Mouse (Mus musculus): ENCODE results near the gene Hs3st5. TPM values are rescaled to one million over a fixed set of nuclear protein-coding genes. Genes with fewer than 3 reads are reported as not detected.

Hs3st5 gene
- not detected for total RNA-seq (2023)

DNA sequence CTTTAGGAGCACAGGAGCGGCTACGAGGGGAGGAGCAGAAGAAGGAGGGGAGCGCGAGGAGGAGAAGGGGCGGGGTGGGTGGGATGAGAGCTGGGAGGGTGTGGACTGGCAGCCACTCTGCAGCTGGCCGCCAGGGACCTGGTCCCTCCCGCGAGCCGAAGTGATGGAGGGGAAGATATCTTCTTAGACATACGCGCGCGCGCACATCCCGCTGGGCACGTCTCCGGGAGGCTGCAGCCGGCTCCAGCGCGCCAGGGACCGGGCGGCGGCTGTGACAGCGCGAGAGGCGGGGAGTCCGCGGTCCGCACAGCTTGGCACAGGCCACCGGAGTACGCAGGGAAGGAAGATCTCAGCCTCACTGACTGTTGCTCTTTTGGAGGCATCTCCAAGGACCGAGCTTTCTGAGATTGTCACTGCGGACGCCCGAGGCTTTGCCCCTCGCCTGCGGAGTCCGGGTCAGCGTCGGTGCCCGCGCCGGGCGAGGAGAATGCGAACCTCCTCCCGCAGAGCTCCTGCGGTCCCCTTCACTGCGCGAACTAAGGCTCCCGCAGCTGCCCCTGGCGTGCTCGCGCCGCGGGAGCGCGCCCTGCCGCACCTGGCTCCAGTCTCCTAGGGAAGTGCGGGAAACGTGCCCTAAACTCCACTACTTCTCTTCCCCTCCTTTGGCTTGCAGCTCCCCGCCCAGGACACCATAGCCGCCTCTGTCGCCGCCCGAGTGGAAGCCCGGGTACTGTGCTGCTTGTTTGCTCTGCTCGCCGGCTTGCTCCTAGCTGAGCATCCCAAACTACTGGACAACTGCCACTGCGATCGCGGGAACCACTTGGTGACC, at the start of gene Hs3st5:
Hs3st5 (plus strand) TSS at position 88 of the 829 bp plus-strand sequence.

